Mouse (Mus musculus) heart, postnatal 0 days (tissue): ENCODE data around the gene Ankrd36.

ENCODE experiments used
- CTCF ChIP-seq: IDR thresholded peaks from 2 replicates; pipeline ENCODE4 v1.5.1; 2016; ENCODE audit warnings: antibody characterized with exemption, control low read depth, low read depth
- EP300 ChIP-seq: IDR thresholded peaks from 2 replicates; pipeline ENCODE4 v1.6.1; 2016; ENCODE audit warnings: antibody characterized with exemption, low read depth

- TF ChIP-seq CTCF (no peak), EP300 (no peak)
Observed at GRCm38 (mm10) chr11:5701300-5701699, 131.8 kb downstream of the Ankrd36 start.
